Mouse (Mus musculus) C2C12 (cell line): Measurements from ENCODE around the gene Dchs1. TPM values are rescaled to one million over a fixed set of nuclear protein-coding genes. Genes with fewer than 3 reads are reported as not detected.

Source experiments
- H3K27me3 ChIP-seq: one replicate; pipeline ENCODE4 v1.6.1; 2011; ENCODE audit not compliant: control insufficient read depth, insufficient read depth, insufficient read length
- H3K36me3 ChIP-seq: one replicate; pipeline ENCODE4 v1.6.1; 2011; ENCODE audit not compliant: control insufficient read depth, insufficient read depth
- H3K4me3 ChIP-seq: one replicate; pipeline ENCODE4 v1.5.1; 2011; ENCODE audit warnings: mild to moderate bottlenecking, control low read depth; ENCODE audit not compliant: poor library complexity, insufficient read depth, severe bottlenecking
- H3K79me2 ChIP-seq: one replicate; pipeline ENCODE4 v1.6.1; 2011; ENCODE audit not compliant: control insufficient read depth, insufficient read depth
- H3K79me3 ChIP-seq: one replicate; pipeline ENCODE4 v1.6.1; 2011; ENCODE audit warnings: low read depth, control low read depth
- H3ac ChIP-seq: one replicate; pipeline ENCODE3; 2011; ENCODE audit warnings: low read depth; ENCODE audit not compliant: control insufficient read depth, insufficient read length
- CEBPB ChIP-seq: IDR thresholded peaks from one replicate; pipeline ENCODE4 v1.6.1; 2011; ENCODE audit warnings: low read depth, mild to moderate bottlenecking, control low read depth, moderate library complexity
- CTCF ChIP-seq: IDR thresholded peaks from one replicate; pipeline ENCODE4 v1.5.1; 2011; ENCODE audit not compliant: control insufficient read depth, insufficient read depth, insufficient read length
- FOSL1 ChIP-seq: IDR thresholded peaks from one replicate; pipeline ENCODE4 v1.8.0; 2011; ENCODE audit warnings: mild to moderate bottlenecking, low read length; ENCODE audit not compliant: poor library complexity, insufficient read depth, severe bottlenecking
- MAX ChIP-seq: IDR thresholded peaks from one replicate; pipeline ENCODE4 v1.6.1; 2011; ENCODE audit warnings: mild to moderate bottlenecking, control low read depth
- MYOD1 ChIP-seq: IDR thresholded peaks from one replicate; pipeline ENCODE4 v1.6.1; 2011; ENCODE audit warnings: low read depth; ENCODE audit not compliant: control insufficient read depth, insufficient read length
- MYOG ChIP-seq: IDR thresholded peaks from one replicate; pipeline ENCODE4 v1.6.1; 2011; ENCODE audit not compliant: control insufficient read depth, insufficient read length; ENCODE audit errors: extremely low read depth
- USF1 ChIP-seq: IDR thresholded peaks from one replicate; pipeline ENCODE4 v1.6.1; 2011; ENCODE audit warnings: low read depth, mild to moderate bottlenecking, control low read depth, moderate library complexity
- polyA plus RNA-seq: library from polyadenylated mRNA; unstranded; fragments of >200 nt; fragmentation: generic; extraction: Trizol; gene quantifications from one replicate; pipeline ENCODE4 v1.2.1, GENCODE M21; 2012; ENCODE audit warnings: missing spikeins

Gene Dchs1
- polyA plus RNA-seq, 1 experiment = 1.8 TPM

DNA sequence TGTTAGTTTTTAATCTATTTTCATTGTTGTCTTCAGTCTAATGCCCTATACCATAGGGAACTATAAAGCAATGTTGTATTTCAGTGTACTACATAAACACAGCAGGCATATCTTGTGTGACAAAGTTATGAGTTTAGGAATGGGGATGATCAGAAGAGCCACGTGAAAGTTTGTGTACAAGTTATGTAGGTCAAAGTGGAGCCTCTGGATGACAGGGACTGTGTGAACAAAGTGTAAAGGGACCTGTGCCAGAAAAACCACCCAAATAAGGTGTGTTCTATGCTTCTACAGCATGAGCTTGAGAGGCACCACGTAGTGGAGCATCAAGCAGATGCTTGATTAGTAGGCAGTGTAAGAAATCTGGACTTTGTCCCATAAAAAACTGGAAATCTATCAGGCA lies 19.3 kb upstream of the Dchs1 start:
- Histone ChIP-seq H3K27me3 (no peaks in the 10 kb centered on the region), H3K4me3 (no peak overlapping the region), H3K79me3 (peaks cover 15% of the 10 kb centered on the region), H3K79me2 (peaks cover 19% of the 10 kb centered on the region), H3ac (no peak overlapping the region), H3K36me3 (peaks cover 19% of the 10 kb centered on the region)
- TF ChIP-seq USF1 = no peak
- no peak for TF ChIP-seq CEBPB
- TF ChIP-seq FOSL1 = no peak
- TF ChIP-seq MYOG = no peak
- no peak for TF ChIP-seq MYOD1
- no peak for TF ChIP-seq MAX
- no peak for TF ChIP-seq CTCF

DNA sequence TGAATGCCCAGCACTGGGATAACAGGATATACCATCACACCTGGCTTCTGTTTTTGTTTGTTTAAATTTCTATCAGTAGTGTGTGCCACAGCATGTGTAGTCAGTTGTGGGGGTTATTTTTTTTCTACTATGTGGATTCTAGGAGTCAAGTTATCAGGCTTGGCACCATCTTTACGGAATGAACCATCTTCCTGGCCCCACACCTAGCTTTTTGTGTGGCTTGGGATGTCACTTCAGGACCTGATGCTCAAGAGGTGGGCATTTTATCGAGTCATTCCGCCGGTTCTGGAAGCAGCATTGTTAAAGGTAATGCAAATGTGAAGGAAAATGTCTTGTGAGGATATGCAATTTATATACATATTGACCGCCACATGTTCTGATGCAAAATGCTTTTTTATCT lies 18.7 kb upstream of the Dchs1 start:
- Histone ChIP-seq H3K79me3 (peaks cover 15% of the 10 kb centered on the region), H3K36me3 (peaks cover 19% of the 10 kb centered on the region), H3K79me2 (peaks cover 19% of the 10 kb centered on the region), H3ac (no peak overlapping the region), H3K27me3 (no peaks in the 10 kb centered on the region), H3K4me3 (no peak overlapping the region)
- TF ChIP-seq CTCF (no peak), FOSL1 (no peak), CEBPB (no peak), MYOD1 (no peak), MYOG (no peak), MAX (no peak), USF1 (no peak)

DNA sequence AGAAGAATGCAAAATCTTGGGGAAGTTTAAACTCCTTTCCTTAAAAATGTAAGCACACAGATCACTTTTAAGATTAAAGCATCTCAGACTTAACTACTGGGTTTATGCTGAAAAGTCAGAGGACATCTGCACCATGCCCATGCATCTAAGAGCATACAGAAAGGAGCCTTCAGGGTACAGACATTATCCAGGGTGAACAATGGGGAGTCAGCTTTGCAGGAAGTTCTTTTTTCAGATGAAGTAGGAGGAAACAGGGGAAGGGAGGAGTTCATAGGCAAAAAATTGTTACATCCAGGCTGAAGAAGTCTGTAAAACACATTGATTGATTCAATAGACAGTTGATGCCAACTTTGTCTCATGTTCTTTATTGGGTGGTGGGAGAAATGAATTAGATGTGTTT lies 16.0 kb upstream of the Dchs1 start:
- Histone ChIP-seq H3K4me3 (no peak overlapping the region), H3K79me3 (no peaks in the 10 kb centered on the region), H3K36me3 (peaks cover 4% of the 10 kb centered on the region), H3ac (no peak overlapping the region), H3K27me3 (peaks cover 4% of the 10 kb centered on the region), H3K79me2 (no peaks in the 10 kb centered on the region)
- TF ChIP-seq MAX = no peak

DNA sequence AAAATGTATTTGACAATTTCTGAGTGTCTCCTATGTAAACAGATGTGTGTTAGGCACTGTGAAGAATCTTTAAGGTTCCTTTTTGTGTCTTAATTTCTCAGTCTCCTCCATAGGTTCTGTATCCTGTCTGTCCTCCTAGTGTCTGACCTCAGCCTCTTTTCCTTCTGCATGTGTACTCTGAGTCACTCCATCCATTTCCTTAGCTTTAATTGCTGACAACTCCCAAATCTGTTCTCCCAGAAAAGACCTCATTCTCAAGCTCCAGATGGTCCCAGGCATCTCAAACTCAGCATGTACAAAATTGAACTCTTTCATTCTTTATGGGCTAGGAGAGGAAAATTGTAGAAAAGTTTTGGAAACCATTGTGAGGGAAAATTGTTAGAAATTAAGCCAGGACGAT lies 15.3 kb upstream of the Dchs1 start:
- H3K27me3 ChIP-seq = peaks cover 4% of the 10 kb centered on the region
- TF ChIP-seq MAX (no peak), CEBPB (no peak), CTCF (no peak), USF1 (no peak), MYOG (no peak), MYOD1 (no peak), FOSL1 (no peak)
- H3K79me2 ChIP-seq = no peaks in the 10 kb centered on the region
- H3ac ChIP-seq = no peak overlapping the region
- H3K4me3 ChIP-seq = no peak overlapping the region
- H3K36me3 ChIP-seq = no peaks in the 10 kb centered on the region
- no peaks in the 10 kb centered on the region for H3K79me3 ChIP-seq

DNA sequence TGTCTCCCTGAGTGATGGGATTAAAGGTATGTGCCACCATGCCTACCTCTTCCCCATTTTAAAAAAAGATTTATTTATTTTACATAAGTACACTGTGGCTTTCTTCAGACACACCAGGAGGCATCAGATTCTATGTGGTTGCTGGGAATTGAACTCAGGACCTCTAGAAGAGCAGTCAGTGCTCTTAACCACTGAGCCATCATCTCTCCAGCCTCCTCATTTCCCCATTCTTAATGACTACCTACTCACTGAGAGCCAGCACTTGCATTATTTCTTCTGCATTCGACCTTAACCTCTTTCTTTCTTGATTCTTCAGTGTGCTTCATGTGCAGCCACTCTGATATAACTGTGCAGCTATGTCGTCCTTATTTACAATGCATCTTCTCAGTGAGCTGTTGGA lies 14.9 kb upstream of the Dchs1 start:
- Histone ChIP-seq H3K79me3 (no peaks in the 10 kb centered on the region), H3ac (no peak overlapping the region), H3K79me2 (no peaks in the 10 kb centered on the region), H3K27me3 (peaks cover 4% of the 10 kb centered on the region), H3K36me3 (no peaks in the 10 kb centered on the region), H3K4me3 (no peak overlapping the region)
- no peak for TF ChIP-seq MAX
- TF ChIP-seq CEBPB = no peak
- TF ChIP-seq FOSL1 = no peak
- no peak for TF ChIP-seq MYOD1
- TF ChIP-seq MYOG = no peak
- TF ChIP-seq USF1 = no peak
- no peak for TF ChIP-seq CTCF

DNA sequence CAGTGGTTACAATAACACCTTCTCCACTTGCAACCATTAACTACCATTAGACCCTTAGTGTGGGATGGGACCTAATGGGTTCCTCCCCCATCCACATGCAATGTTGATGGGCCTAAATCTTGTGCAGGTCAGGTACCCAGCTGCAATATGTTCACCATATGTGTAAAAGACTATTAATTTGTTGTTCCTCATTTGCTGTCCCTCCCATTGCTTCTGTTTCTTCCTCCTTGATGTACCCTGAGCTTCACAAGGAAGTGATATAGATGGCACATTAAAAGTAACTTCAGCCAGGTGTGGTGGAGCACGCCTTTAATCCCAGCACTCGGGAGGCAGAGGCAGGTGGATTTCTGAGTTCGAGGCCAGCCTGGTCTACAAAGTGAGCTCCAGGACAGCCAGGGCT lies 9.5 kb upstream of the Dchs1 start:
- H3K79me3 ChIP-seq = no peaks in the 10 kb centered on the region
- TF ChIP-seq CTCF (no peak), CEBPB (no peak), MAX (no peak), USF1 (no peak), MYOG (no peak), MYOD1 (no peak), FOSL1 (no peak)
- H3K4me3 ChIP-seq = no peak overlapping the region
- peaks cover 4% of the 10 kb centered on the region for H3K27me3 ChIP-seq
- H3ac ChIP-seq = no peak overlapping the region
- H3K79me2 ChIP-seq = no peaks in the 10 kb centered on the region
- no peaks in the 10 kb centered on the region for H3K36me3 ChIP-seq
